9 mouse cellular contexts compared by ENCODE assay signal in genomic region chr15:102673548-102673947, GRCm38 (mm10). TPM values are rescaled to one million over a fixed set of nuclear protein-coding genes. Genes with fewer than 3 reads are reported as not detected.
DNase-seq lines count a peak whose midpoint lies in the region; ATAC-seq lines count a peak whose summit lies in the region.
"Had no signal": no experiment of that assay in that cellular context is flagged by ENCODE, and none has a peak within 500 bp of the region (broad histone marks: within the 10 kb centered on the region; RNA-seq: fewer than 3 reads in every experiment).

No protein-coding gene starts in this region.

- no peak overlapping the region for H3K9ac ChIP-seq in hindbrain, embryonic 12.5 days
- H3K9ac ChIP-seq in lung, embryonic 15.5 days = no peak overlapping the region

- peak overlapping the region; percentile 17; the same call in 1 of the 2 replicates for H3K4me3 ChIP-seq in hindbrain, embryonic 12.5 days
- H3K4me3 ChIP-seq in lung, embryonic 15.5 days = peak overlapping the region; percentile 32
- H3K4me3 ChIP-seq: megakaryocyte, embryonic 14.5 days had no signal

- H3K27me3 ChIP-seq in hindbrain, embryonic 12.5 days = no peaks in the 10 kb centered on the region
- H3K27me3 ChIP-seq in lung, embryonic 15.5 days = no peaks in the 10 kb centered on the region

- H3K9me3 ChIP-seq in hindbrain, embryonic 12.5 days (replicated peaks) = no peaks in the 10 kb centered on the region
- H3K9me3 ChIP-seq in lung, embryonic 15.5 days = no peaks in the 10 kb centered on the region

- peaks cover 30% of the 10 kb centered on the region for H3K4me1 ChIP-seq in hindbrain, embryonic 12.5 days
- peaks cover 29% of the 10 kb centered on the region for H3K4me1 ChIP-seq in lung, embryonic 15.5 days

- ATAC-seq in hindbrain, embryonic 12.5 days (ENCODE audit: low FRiP score) = peak; percentile 15; the same call in 1 of the 2 replicates
- ATAC-seq in lung, embryonic 15.5 days (ENCODE audit: borderline replicate concordance, extremely low read depth, low FRiP score, low TSS enrichment) = peak; percentile 60; the same call in 1 of the 2 replicates
- ATAC-seq in monocyte, adult 5-6 weeks (replicated peaks; ENCODE audit: insufficient number of reproducible peaks, low FRiP score, low TSS enrichment, poor library complexity, severe bottlenecking) = no peak

- H3K27ac ChIP-seq in hindbrain, embryonic 12.5 days = peak overlapping the region; percentile 99
- H3K27ac ChIP-seq in lung, embryonic 15.5 days = peak overlapping the region; percentile 95

- H3K4me2 ChIP-seq in hindbrain, embryonic 12.5 days (replicated peaks) = peak overlapping the region; percentile 78
- H3K4me2 ChIP-seq in lung, embryonic 15.5 days = peak overlapping the region; percentile 63

- peak; percentile 81 for DNase-seq in NIH3T3 (ENCODE audit: low read depth)
- DNase-seq in cerebellum, adult 9-11 months = peak; percentile 68
- peak; percentile 47 to 63 for DNase-seq in frontal cortex, postnatal 14 days (ENCODE audit: low spot score in 2 of 2)
- DNase-seq in layer of hippocampus, postnatal 14 days (ENCODE audit: low spot score in 2 of 2) = peak; percentile 63 to 83
- peak; percentile 47 for DNase-seq in retina, postnatal 7 days (ENCODE audit: low read depth, low spot score)

- H3K36me3 ChIP-seq in hindbrain, embryonic 12.5 days = no peaks in the 10 kb centered on the region
- no peaks in the 10 kb centered on the region for H3K36me3 ChIP-seq in lung, embryonic 15.5 days

- WGBS in hindbrain, embryonic 12.5 days = 5% methylated on average over 10 of the region's 10 CpGs
- WGBS in lung, embryonic 15.5 days = 2% methylated on average over 10 of the region's 10 CpGs

RNA-seq across cellular contexts. Expression of gene Atp5g2, which starts 1.4 kb away (rescaled TPM):
- polyA plus RNA-seq in hindbrain, embryonic 12.5 days (2016; fragmentation: Nextera tagmentation; extraction: Ambion mirVana) = 53.9 and 60.4 TPM in 2 replicates
- 10 to 100 TPM; 10.9 to 13.0 TPM for total RNA-seq in layer of hippocampus, postnatal 14 days (2021)
- 70.9 and 83.1 TPM in 2 replicates for polyA plus RNA-seq in lung, embryonic 15.5 days (2015; fragmentation: Nextera tagmentation; extraction: Ambion mirVana)
- total RNA-seq in monocyte, adult 5-6 weeks (2017) = 6.6 to 11.6 TPM (median 11.3 TPM) in 3 replicates

RNA-seq across cellular contexts. Expression of gene Atf7, which starts 48.3 kb away (rescaled TPM):
- polyA plus RNA-seq in hindbrain, embryonic 12.5 days (2016; fragmentation: Nextera tagmentation; extraction: Ambion mirVana) = 23.6 and 24.5 TPM in 2 replicates
- 10 to 100 TPM; 45.6 to 49.2 TPM for total RNA-seq in layer of hippocampus, postnatal 14 days (2021)
- polyA plus RNA-seq in lung, embryonic 15.5 days (2015; fragmentation: Nextera tagmentation; extraction: Ambion mirVana) = 40.6 and 47.0 TPM in 2 replicates
- 26.9 to 70.4 TPM (median 29.2 TPM) in 3 replicates for total RNA-seq in monocyte, adult 5-6 weeks (2017)

RNA-seq across cellular contexts. Expression of gene Calcoco1, which starts 48.4 kb away (rescaled TPM):
- 47.3 and 49.1 TPM in 2 replicates for polyA plus RNA-seq in hindbrain, embryonic 12.5 days (2016; fragmentation: Nextera tagmentation; extraction: Ambion mirVana)
- total RNA-seq in layer of hippocampus, postnatal 14 days (2021) = 10 to 100 TPM; 66.9 to 69.6 TPM
- 48.0 and 51.4 TPM in 2 replicates for polyA plus RNA-seq in lung, embryonic 15.5 days (2015; fragmentation: Nextera tagmentation; extraction: Ambion mirVana)
- total RNA-seq in monocyte, adult 5-6 weeks (2017) = 34.7 to 46.4 TPM (median 44.7 TPM) in 3 replicates

RNA-seq across cellular contexts. Expression of gene Gm28047, which starts 48.7 kb away (rescaled TPM):
- not detected in 2 replicates for polyA plus RNA-seq in hindbrain, embryonic 12.5 days (2016; fragmentation: Nextera tagmentation; extraction: Ambion mirVana)
- under 1 TPM in 1 of 2 experiments, not detected in 1; 0.78 TPM for total RNA-seq in layer of hippocampus, postnatal 14 days (2021)
- polyA plus RNA-seq in lung, embryonic 15.5 days (2015; fragmentation: Nextera tagmentation; extraction: Ambion mirVana) = not detected in 2 replicates
- total RNA-seq in monocyte, adult 5-6 weeks (2017) = not detected in 3 replicates
